Mouse (Mus musculus) limb, embryonic 10.5 days (tissue): ENCODE measurements at regions not wholly inside any gene's neighbourhood (a gene's known extent, or its start where the extent isn't known, plus 50 kb on each side); places are given as distances from the start of the nearest gene placed in this dataset.

Experiments
- DNase-seq: peaks from one replicate; pipeline ENCODE4 v3.0.0-alpha.2; 2017; ENCODE audit warnings: low spot score
- H3K27ac ChIP-seq: fragments of 300-500 bp; sonication (generic); 2 replicates; pipeline ENCODE4 v1.5.1; 2016; ENCODE audit warnings: mild to moderate bottlenecking
- H3K27me3 ChIP-seq: fragments of 300-500 bp; sonication (generic); 2 replicates; pipeline ENCODE4 v1.6.1; 2016; ENCODE audit warnings: low read depth, mild to moderate bottlenecking; ENCODE audit not compliant: poor library complexity, severe bottlenecking
- H3K36me3 ChIP-seq: fragments of 300-500 bp; sonication (generic); 2 replicates; pipeline ENCODE4 v1.6.1; 2016; ENCODE audit warnings: mild to moderate bottlenecking, moderate library complexity
- H3K4me1 ChIP-seq: fragments of 300-500 bp; sonication (generic); 2 replicates; pipeline ENCODE4 v1.6.1; 2016
- H3K4me3 ChIP-seq: fragments of 300-500 bp; sonication (generic); 2 replicates; pipeline ENCODE4 v1.5.1; 2016; ENCODE audit warnings: mild to moderate bottlenecking, moderate library complexity
- H3K9me3 ChIP-seq: fragments of 300-500 bp; sonication (generic); replicated peaks from 2 replicates; pipeline ENCODE4 v1.6.1; 2016; ENCODE audit warnings: mild to moderate bottlenecking
- WGBS: fragments of 180-500 bp; shearing (Covaris S2); methylation state at CpG from one replicate; pipeline ENCODE4 v1.1.7; 2016; 5-methylcytosine and 5-hydroxymethylcytosine counted together

DNA sequence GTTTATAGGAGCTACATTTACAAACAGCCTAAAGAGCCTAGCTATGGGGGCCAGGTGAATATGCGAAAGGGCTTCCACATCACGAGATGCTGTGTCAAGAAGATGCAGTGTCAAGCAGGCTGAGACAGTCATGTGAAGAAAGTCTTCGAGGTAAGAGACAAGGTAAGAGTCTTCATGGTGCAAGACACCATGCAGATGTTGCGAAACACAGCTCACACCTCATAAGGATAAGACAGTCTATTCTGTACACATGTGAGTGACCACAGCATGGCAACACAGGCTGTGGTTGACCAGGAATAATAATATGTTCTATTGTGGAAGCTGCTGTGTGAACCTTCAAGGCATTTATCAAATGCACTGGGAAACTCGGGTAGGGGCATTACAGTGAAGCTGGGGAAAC is 153.4 kb downstream of the Ttc8 start:
- H3K4me1 ChIP-seq = peaks cover 2% of the 10 kb centered on the region; the same call in 1 of the 2 replicates
- H3K9me3 ChIP-seq = no peaks in the 10 kb centered on the region
- H3K36me3 ChIP-seq = no peaks in the 10 kb centered on the region
- H3K27me3 ChIP-seq = no peaks in the 10 kb centered on the region
- no peak for DNase-seq
- WGBS = 88% methylated on average over 5 of the region's 5 CpGs
- no peak overlapping the region for H3K4me3 ChIP-seq
- H3K27ac ChIP-seq = no peak overlapping the region

- no peaks in the 10 kb centered on the region for H3K27me3 ChIP-seq
- peaks cover 2% of the 10 kb centered on the region; the same call in 1 of the 2 replicates for H3K4me1 ChIP-seq
- 84% methylated on average over 3 of the region's 3 CpGs for WGBS
- H3K9me3 ChIP-seq = no peaks in the 10 kb centered on the region
- H3K36me3 ChIP-seq = no peaks in the 10 kb centered on the region
- H3K27ac ChIP-seq = no peak overlapping the region
- DNase-seq = no peak
- H3K4me3 ChIP-seq = no peak overlapping the region
Measured at GRCm38 (mm10) chr12:99077366-99077765, 157.0 kb downstream of the Ttc8 start.

- 93% methylated on average over 1 of the region's 1 CpGs for WGBS
- H3K4me3 ChIP-seq = no peak overlapping the region
- H3K36me3 ChIP-seq = no peaks in the 10 kb centered on the region
- H3K4me1 ChIP-seq = peaks cover 11% of the 10 kb centered on the region
- peaks cover 22% of the 10 kb centered on the region for H3K27me3 ChIP-seq
- no peaks in the 10 kb centered on the region for H3K9me3 ChIP-seq
- H3K27ac ChIP-seq = no peak overlapping the region
- no peak for DNase-seq
Measured at GRCm38 (mm10) chr12:99079873-99080272, 159.5 kb downstream of the Ttc8 start.

- 50% methylated on average over 11 of the region's 11 CpGs for WGBS
- Histone ChIP-seq H3K4me3 (no peak overlapping the region), H3K36me3 (no peaks in the 10 kb centered on the region), H3K27ac (no peak overlapping the region), H3K4me1 (peaks cover 11% of the 10 kb centered on the region), H3K27me3 (peaks cover 22% of the 10 kb centered on the region), H3K9me3 (no peaks in the 10 kb centered on the region)
- DNase-seq = no peak
Measured at GRCm38 (mm10) chr12:99083616-99084015, 163.2 kb downstream of the Ttc8 start.

GRCm38 (mm10) chr12:99084144-99084543 is 163.8 kb downstream of the Ttc8 start:
- H3K4me3 ChIP-seq = no peak overlapping the region
- WGBS = 4% methylated on average over 18 of the region's 18 CpGs
- H3K27ac ChIP-seq = 0 out of 2 replicates have a peak overlapping the region, but pooled peaks have one; percentile 12

DNA sequence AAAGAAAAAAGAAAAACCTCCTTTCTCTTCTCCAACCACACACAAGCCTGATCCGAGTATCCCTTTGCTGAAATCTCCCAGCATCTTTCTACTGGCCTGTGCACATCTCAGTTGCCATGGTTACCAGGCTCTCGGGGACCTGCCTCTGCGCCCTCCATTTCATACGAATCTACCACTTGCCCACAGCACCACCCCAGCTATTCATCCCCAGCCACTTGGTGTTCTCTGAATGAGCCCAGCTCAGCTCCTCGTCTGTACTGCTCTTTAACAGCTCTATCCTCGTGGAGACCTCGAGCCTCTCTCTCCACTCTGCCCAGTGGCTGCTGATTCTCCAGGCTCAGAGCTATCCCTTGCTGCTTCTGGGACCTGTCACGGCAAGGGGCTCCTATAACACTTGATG is 166.9 kb downstream of the Ttc8 start:
- no peak overlapping the region for H3K4me3 ChIP-seq
- 58% methylated on average over 8 of the region's 8 CpGs for WGBS
- H3K27me3 ChIP-seq = peaks cover 22% of the 10 kb centered on the region
- H3K27ac ChIP-seq = no peak overlapping the region
- DNase-seq = no peak
- H3K36me3 ChIP-seq = no peaks in the 10 kb centered on the region
- peaks cover 11% of the 10 kb centered on the region for H3K4me1 ChIP-seq
- no peaks in the 10 kb centered on the region for H3K9me3 ChIP-seq

More at GRCm38 (mm10) chr12:99084144-99084543, 163.8 kb downstream of the Ttc8 start:
- H3K9me3 ChIP-seq = no peaks in the 10 kb centered on the region
- no peaks in the 10 kb centered on the region for H3K36me3 ChIP-seq
- H3K27me3 ChIP-seq = peaks cover 22% of the 10 kb centered on the region
- DNase-seq = peak; percentile 93
- H3K4me1 ChIP-seq = peaks cover 11% of the 10 kb centered on the region

DNA sequence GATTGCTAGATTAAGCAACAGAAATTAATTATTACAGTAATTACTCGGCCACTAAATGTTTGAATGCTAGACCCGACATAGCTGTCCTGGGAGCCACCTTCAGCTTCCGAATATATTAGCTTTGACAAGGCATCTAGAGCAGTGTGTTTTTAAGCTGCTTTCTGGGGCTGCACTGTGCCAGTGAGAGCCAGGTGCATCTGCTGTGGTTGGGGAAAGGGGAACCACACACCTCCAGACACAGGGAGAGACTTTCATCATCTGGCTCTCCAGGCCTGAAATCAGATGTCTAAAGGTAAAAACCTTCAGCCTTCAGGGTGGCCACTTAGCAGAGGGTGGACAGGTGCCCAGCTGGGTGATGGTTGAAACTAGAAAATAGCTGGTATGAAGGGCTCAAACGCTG is 171.4 kb downstream of the Ttc8 start:
- no peaks in the 10 kb centered on the region for H3K36me3 ChIP-seq
- no peak for DNase-seq
- WGBS = 84% methylated on average over 4 of the region's 4 CpGs
- H3K4me3 ChIP-seq = no peak overlapping the region
- H3K9me3 ChIP-seq = no peaks in the 10 kb centered on the region
- no peak overlapping the region for H3K27ac ChIP-seq
- no peaks in the 10 kb centered on the region; the same call in 1 of the 2 replicates for H3K4me1 ChIP-seq
- H3K27me3 ChIP-seq = no peaks in the 10 kb centered on the region

GRCm38 (mm10) chr12:99093151-99093550 is 172.8 kb downstream of the Ttc8 start:
- H3K9me3 ChIP-seq = no peaks in the 10 kb centered on the region
- DNase-seq = no peak
- H3K4me3 ChIP-seq = no peak overlapping the region
- H3K36me3 ChIP-seq = no peaks in the 10 kb centered on the region
- no peaks in the 10 kb centered on the region; the same call in 1 of the 2 replicates for H3K4me1 ChIP-seq
- WGBS = 66% methylated on average over 3 of the region's 3 CpGs
- no peaks in the 10 kb centered on the region for H3K27me3 ChIP-seq
- no peak overlapping the region for H3K27ac ChIP-seq

- Histone ChIP-seq H3K9me3 (no peaks in the 10 kb centered on the region), H3K4me3 (no peak overlapping the region), H3K27me3 (no peaks in the 10 kb centered on the region), H3K27ac (no peak overlapping the region), H3K36me3 (no peaks in the 10 kb centered on the region), H3K4me1 (no peaks in the 10 kb centered on the region)
- DNase-seq = no peak
- 86% methylated on average over 6 of the region's 6 CpGs for WGBS
Measured at GRCm38 (mm10) chr12:99093989-99094388, 173.6 kb downstream of the Ttc8 start.

DNA sequence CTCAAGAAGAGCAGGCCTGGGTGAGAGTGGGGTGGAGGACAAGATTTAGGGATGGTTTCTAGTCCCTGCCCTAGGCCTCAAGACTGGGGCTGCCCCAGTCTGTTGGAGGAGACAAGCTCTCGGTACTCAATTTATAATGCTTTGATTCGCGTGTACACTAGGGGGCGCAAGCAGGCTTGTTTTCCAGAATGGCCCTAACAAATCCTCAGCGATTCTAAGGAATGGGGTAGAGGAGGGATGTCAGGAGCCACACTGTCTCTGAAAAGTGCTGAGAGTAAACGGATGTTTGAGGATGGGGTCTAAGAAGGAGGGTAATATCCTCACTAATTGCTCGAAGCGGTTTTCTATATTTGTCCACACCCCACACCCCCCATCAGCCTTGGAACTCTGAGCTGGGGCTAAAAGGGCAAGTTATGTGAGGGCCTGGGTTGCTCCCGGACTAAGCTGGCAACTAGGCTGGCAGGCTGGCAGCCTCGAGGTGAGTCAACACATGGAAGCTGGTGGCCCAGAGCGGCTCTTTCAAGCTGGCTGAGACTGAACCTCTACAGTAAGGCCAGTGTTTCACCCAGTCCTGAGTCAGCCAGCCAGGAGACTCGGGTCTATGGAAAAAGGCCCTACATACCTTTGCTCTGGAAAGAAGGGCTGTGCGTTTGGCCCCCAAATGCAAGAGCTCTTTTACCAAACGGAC is 176.7 kb downstream of the Ttc8 start:
- H3K27ac ChIP-seq = no peak overlapping the region
- DNase-seq = peak; percentile 89
- no peaks in the 10 kb centered on the region for H3K27me3 ChIP-seq
- no peaks in the 10 kb centered on the region for H3K36me3 ChIP-seq
- H3K4me3 ChIP-seq = no peak overlapping the region
- H3K9me3 ChIP-seq = no peaks in the 10 kb centered on the region
- WGBS = 41% methylated on average over 14 of the region's 14 CpGs
- no peaks in the 10 kb centered on the region for H3K4me1 ChIP-seq

DNA sequence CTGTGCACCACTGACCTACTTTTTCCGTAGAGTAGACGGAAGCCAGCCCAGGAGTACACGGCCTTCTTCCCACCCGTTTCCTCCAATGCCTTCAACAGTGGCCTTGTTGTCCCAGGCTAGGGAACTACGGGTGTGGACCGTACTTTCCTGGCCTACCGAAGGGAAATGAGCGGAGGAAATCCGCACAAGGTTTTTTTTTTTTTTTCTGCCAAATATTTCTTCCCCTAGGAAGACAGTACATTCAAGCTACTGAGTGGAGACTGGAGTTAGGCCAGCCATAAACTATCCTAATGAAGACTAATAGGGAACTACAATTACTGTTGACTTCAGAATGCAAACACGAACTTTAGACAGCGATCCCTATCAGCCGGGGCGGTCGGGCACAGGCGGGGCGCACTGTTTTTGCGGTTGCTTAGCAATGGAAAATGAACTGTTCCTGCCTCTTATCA is 177.3 kb downstream of the Ttc8 start:
- Histone ChIP-seq H3K9me3 (no peaks in the 10 kb centered on the region), H3K27me3 (no peaks in the 10 kb centered on the region), H3K27ac (no peak overlapping the region), H3K36me3 (no peaks in the 10 kb centered on the region), H3K4me1 (no peaks in the 10 kb centered on the region), H3K4me3 (no peak overlapping the region)
- 91% methylated on average over 17 of the region's 17 CpGs for WGBS
- no peak for DNase-seq

DNA sequence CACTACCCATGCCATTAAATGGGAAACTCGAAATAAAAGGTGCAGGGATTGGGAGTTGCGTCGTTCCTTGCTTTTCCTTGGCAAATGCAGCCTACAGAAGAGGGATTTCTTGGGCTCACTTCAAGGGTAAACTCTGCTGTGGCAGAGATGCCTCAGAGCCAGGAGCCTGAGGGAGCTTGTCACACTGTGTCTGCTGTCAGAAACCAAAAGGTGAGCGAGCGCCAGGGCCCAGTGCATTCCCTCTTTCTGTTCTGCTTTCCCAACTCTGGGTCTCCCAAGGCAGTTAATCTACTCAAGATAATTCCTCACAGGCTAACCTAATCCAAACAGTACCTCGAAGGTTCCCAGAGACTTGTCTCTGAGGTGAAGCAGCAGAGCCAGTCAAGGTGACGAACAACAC is 179.5 kb downstream of the Ttc8 start:
- WGBS = 73% methylated on average over 7 of the region's 7 CpGs

GRCm38 (mm10) chr12:99108616-99109015 is 188.2 kb downstream of the Ttc8 start:
- no peak for DNase-seq
- no peaks in the 10 kb centered on the region for H3K36me3 ChIP-seq
- WGBS = 93% methylated on average over 5 of the region's 5 CpGs
- no peaks in the 10 kb centered on the region for H3K9me3 ChIP-seq
- no peaks in the 10 kb centered on the region for H3K27me3 ChIP-seq
- no peak overlapping the region for H3K4me3 ChIP-seq
- no peak overlapping the region for H3K27ac ChIP-seq
- H3K4me1 ChIP-seq = no peaks in the 10 kb centered on the region

More for the DNA sequence above, 179.5 kb downstream of the Ttc8 start:
- Histone ChIP-seq H3K9me3 (no peaks in the 10 kb centered on the region), H3K27me3 (no peaks in the 10 kb centered on the region), H3K4me1 (no peaks in the 10 kb centered on the region), H3K27ac (no peak overlapping the region), H3K4me3 (no peak overlapping the region), H3K36me3 (no peaks in the 10 kb centered on the region)
- no peak for DNase-seq

DNA sequence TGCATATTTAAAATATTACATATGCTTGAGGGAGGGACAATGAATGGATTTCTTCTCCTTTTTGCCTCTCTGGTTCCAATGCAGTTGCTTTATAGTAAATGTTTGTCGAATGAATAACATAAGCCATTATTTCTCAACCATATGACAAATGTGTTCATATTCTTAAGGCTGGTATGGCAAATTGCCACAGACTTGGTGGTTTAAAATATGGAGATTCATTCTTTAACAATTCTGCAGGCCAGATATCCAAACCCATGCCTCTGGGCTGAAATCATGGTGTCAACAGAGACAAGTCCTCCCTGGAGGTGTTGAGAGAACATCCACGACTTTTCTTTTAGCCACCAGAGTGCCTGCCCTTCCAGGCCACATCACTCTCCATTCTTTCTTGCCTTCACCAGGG is 193.4 kb downstream of the Ttc8 start:
- Histone ChIP-seq H3K4me3 (no peak overlapping the region), H3K9me3 (no peaks in the 10 kb centered on the region), H3K4me1 (no peaks in the 10 kb centered on the region), H3K36me3 (no peaks in the 10 kb centered on the region), H3K27ac (no peak overlapping the region), H3K27me3 (no peaks in the 10 kb centered on the region)
- DNase-seq = no peak
- 92% methylated on average over 2 of the region's 2 CpGs for WGBS
